In genomic region chr12:24656436-24656835, GRCm38 (mm10) we compare ENCODE assay signal across 11 mouse cellular contexts. TPM values are rescaled to one million over a fixed set of nuclear protein-coding genes. Genes with fewer than 3 reads are reported as not detected.
A peak's percentile ranks its signal among the peaks of the same experiment; 100 is the strongest.
DNase-seq lines count a peak whose midpoint lies in the region; ATAC-seq and TF ChIP-seq lines count a peak whose summit lies in the region.
"Had no signal": no experiment of that assay in that cellular context is flagged by ENCODE, and none has a peak within 500 bp of the region (broad histone marks: within the 10 kb centered on the region; RNA-seq: fewer than 3 reads in every experiment).

No protein-coding gene starts in this region.

- H3K36me3 ChIP-seq in kidney, adult 2 months (ENCODE audit: control insufficient read depth, insufficient read depth, low read length) = no peaks in the 10 kb centered on the region
- peaks cover 73% of the 10 kb centered on the region for H3K36me3 ChIP-seq in kidney, embryonic 15.5 days
- peaks cover 57% of the 10 kb centered on the region for H3K36me3 ChIP-seq in embryonic facial prominence, embryonic 15.5 days
- peaks cover 18% of the 10 kb centered on the region for H3K36me3 ChIP-seq in hindbrain, embryonic 15.5 days
- H3K36me3 ChIP-seq in midbrain, embryonic 14.5 days (ENCODE audit: control insufficient read depth, insufficient read depth, low read length) = peaks cover 51% of the 10 kb centered on the region

- H3K9ac ChIP-seq in kidney, embryonic 15.5 days = no peak overlapping the region
- H3K9ac ChIP-seq in embryonic facial prominence, embryonic 15.5 days = no peak overlapping the region
- H3K9ac ChIP-seq in hindbrain, embryonic 15.5 days = no peak overlapping the region
- peak overlapping the region; percentile 47 for H3K9ac ChIP-seq in midbrain, embryonic 14.5 days (replicated peaks; ENCODE audit: low read length)

- no peak overlapping the region for H3K27ac ChIP-seq in kidney, adult 2 months (ENCODE audit: insufficient read depth, low read depth, low read length)
- H3K27ac ChIP-seq in kidney, embryonic 15.5 days = no peak overlapping the region
- H3K27ac ChIP-seq in embryonic facial prominence, embryonic 15.5 days (replicated peaks) = no peak overlapping the region
- no peak overlapping the region for H3K27ac ChIP-seq in hindbrain, embryonic 15.5 days (replicated peaks)
- no peak overlapping the region; the same call in 1 of the 2 replicates for H3K27ac ChIP-seq in midbrain, embryonic 14.5 days (replicated peaks; ENCODE audit: low read depth, low read length)

- no peak for TF ChIP-seq POLR2A in kidney, adult 2 months (IDR thresholded peaks at IDR 0.05; ENCODE audit: low read depth, low read length)

- 44% methylated on average over 3 of the region's 3 CpGs for WGBS in kidney, adult 2 months
- 85% methylated on average over 3 of the region's 3 CpGs for WGBS in kidney, embryonic 15.5 days
- WGBS in embryonic facial prominence, embryonic 15.5 days = 49% methylated on average over 3 of the region's 3 CpGs
- WGBS in hindbrain, embryonic 15.5 days = 56% methylated on average over 3 of the region's 3 CpGs
- 72% methylated on average over 3 of the region's 3 CpGs for WGBS in midbrain, embryonic 14.5 days

- H3K4me2 ChIP-seq in kidney, embryonic 15.5 days = no peak overlapping the region
- H3K4me2 ChIP-seq in embryonic facial prominence, embryonic 15.5 days (replicated peaks) = 0 out of 2 replicates have a peak overlapping the region, but pooled peaks have one; percentile 0
- H3K4me2 ChIP-seq in hindbrain, embryonic 15.5 days = peak overlapping the region; percentile 23; the same call in 1 of the 2 replicates
- H3K4me2 ChIP-seq in midbrain, embryonic 14.5 days (ENCODE audit: low read length) = peak overlapping the region; percentile 41

- no peaks in the 10 kb centered on the region for H3K27me3 ChIP-seq in kidney, adult 2 months (replicated peaks; ENCODE audit: control insufficient read depth, insufficient read depth, low read length)
- H3K27me3 ChIP-seq in kidney, embryonic 15.5 days = no peaks in the 10 kb centered on the region
- H3K27me3 ChIP-seq in embryonic facial prominence, embryonic 15.5 days = no peaks in the 10 kb centered on the region
- no peaks in the 10 kb centered on the region for H3K27me3 ChIP-seq in hindbrain, embryonic 15.5 days
- no peaks in the 10 kb centered on the region for H3K27me3 ChIP-seq in midbrain, embryonic 14.5 days (ENCODE audit: control insufficient read depth, insufficient read depth, low read length)

- H3K9me3 ChIP-seq in kidney, embryonic 15.5 days (replicated peaks) = no peaks in the 10 kb centered on the region
- no peaks in the 10 kb centered on the region for H3K9me3 ChIP-seq in embryonic facial prominence, embryonic 15.5 days (replicated peaks)
- no peaks in the 10 kb centered on the region for H3K9me3 ChIP-seq in hindbrain, embryonic 15.5 days
- H3K9me3 ChIP-seq in midbrain, embryonic 14.5 days (ENCODE audit: control insufficient read depth, low read length) = no peaks in the 10 kb centered on the region

- DNase-seq in kidney, adult 2 months = peak; percentile 63
- no peak for DNase-seq in midbrain, embryonic 14.5 days
- DNase-seq in adrenal gland, postnatal 14 days = no peak
- no peak for DNase-seq in layer of hippocampus, postnatal 10 days (ENCODE audit: low spot score in 2 of 2)
- DNase-seq: cerebellum, postnatal 25 days; heart, adult 11 months; lung, postnatal 4 days; right cerebral cortex, postnatal 4 days had no signal

- TF ChIP-seq CTCF in kidney, adult 2 months (conservative IDR thresholded peaks at IDR 0.05; ENCODE audit: insufficient read depth, insufficient read length, low read depth, low read length) = peak; percentile 42

- peaks cover 24% of the 10 kb centered on the region for H3K4me1 ChIP-seq in kidney, adult 2 months (ENCODE audit: control insufficient read depth, insufficient read depth, low read length)
- H3K4me1 ChIP-seq in kidney, embryonic 15.5 days = peaks cover 42% of the 10 kb centered on the region
- H3K4me1 ChIP-seq in embryonic facial prominence, embryonic 15.5 days = peaks cover 24% of the 10 kb centered on the region
- peaks cover 40% of the 10 kb centered on the region for H3K4me1 ChIP-seq in hindbrain, embryonic 15.5 days (replicated peaks)
- H3K4me1 ChIP-seq in midbrain, embryonic 14.5 days (ENCODE audit: control insufficient read depth, insufficient read depth, low read length) = peaks cover 34% of the 10 kb centered on the region

- no peak for ATAC-seq in kidney, embryonic 15.5 days (replicated peaks; ENCODE audit: low FRiP score)
- ATAC-seq in embryonic facial prominence, embryonic 15.5 days (ENCODE audit: insufficient number of reproducible peaks, low FRiP score, low TSS enrichment, low read depth) = no peak
- no peak for ATAC-seq in hindbrain, embryonic 15.5 days (ENCODE audit: low FRiP score, low read depth)
- ATAC-seq in midbrain, embryonic 14.5 days (ENCODE audit: low FRiP score, low TSS enrichment) = no peak

- no peak overlapping the region for H3K4me3 ChIP-seq in kidney, adult 2 months (ENCODE audit: insufficient read depth, low read depth, low read length)
- H3K4me3 ChIP-seq in kidney, embryonic 15.5 days (replicated peaks) = no peak overlapping the region
- H3K4me3 ChIP-seq in embryonic facial prominence, embryonic 15.5 days (replicated peaks) = no peak overlapping the region
- H3K4me3 ChIP-seq in hindbrain, embryonic 15.5 days = peak overlapping the region; percentile 5; the same call in 1 of the 2 replicates
- H3K4me3 ChIP-seq in midbrain, embryonic 14.5 days (replicated peaks; ENCODE audit: low read depth, low read length) = 0 out of 2 replicates have a peak overlapping the region, but pooled peaks have one; percentile 7

RNA-seq across cellular contexts. Expression of gene Klf11, which starts 5.4 kb away (rescaled TPM):
- 8.4 and 8.5 TPM in 2 replicates for polyA plus RNA-seq in kidney, adult 2 months (2012; rRNA removed)
- polyA plus RNA-seq in kidney, embryonic 15.5 days (2015; fragmentation: Nextera tagmentation; extraction: Ambion mirVana) = 12.4 and 13.2 TPM in 2 replicates
- 13.0 and 13.1 TPM in 2 replicates for polyA plus RNA-seq in embryonic facial prominence, embryonic 15.5 days (2015; fragmentation: Nextera tagmentation; extraction: Ambion mirVana)
- polyA plus RNA-seq in hindbrain, embryonic 15.5 days (2015; fragmentation: Nextera tagmentation; extraction: Ambion mirVana) = 14.3 TPM in 2 replicates
- 15.9 and 21.9 TPM in 2 replicates for polyA plus RNA-seq in midbrain, embryonic 14.5 days (2014; fragmentation: Nextera tagmentation; extraction: Ambion mirVana)
- total RNA-seq in adrenal gland, postnatal 14 days (2021) = 13.7 and 17.3 TPM in 2 replicates
- total RNA-seq in layer of hippocampus, postnatal 10 days (2021) = 1 to 10 TPM; 7.4 to 8.3 TPM

RNA-seq across cellular contexts. Expression of gene Cys1, which starts 25.2 kb away (rescaled TPM):
- polyA plus RNA-seq in kidney, adult 2 months (2012; rRNA removed) = 71.1 and 93.2 TPM in 2 replicates
- 10.8 and 11.9 TPM in 2 replicates for polyA plus RNA-seq in kidney, embryonic 15.5 days (2015; fragmentation: Nextera tagmentation; extraction: Ambion mirVana)
- 6.2 and 6.5 TPM in 2 replicates for polyA plus RNA-seq in embryonic facial prominence, embryonic 15.5 days (2015; fragmentation: Nextera tagmentation; extraction: Ambion mirVana)
- polyA plus RNA-seq in hindbrain, embryonic 15.5 days (2015; fragmentation: Nextera tagmentation; extraction: Ambion mirVana) = 1.3 and 1.6 TPM in 2 replicates
- polyA plus RNA-seq in midbrain, embryonic 14.5 days (2014; fragmentation: Nextera tagmentation; extraction: Ambion mirVana) = 1.4 and 1.8 TPM in 2 replicates
- total RNA-seq in adrenal gland, postnatal 14 days (2021) = 3.5 and 3.9 TPM in 2 replicates
- 10 to 100 TPM; 10.3 to 12.5 TPM for total RNA-seq in layer of hippocampus, postnatal 10 days (2021)

RNA-seq across cellular contexts. Expression of gene Rrm2, which starts 51.6 kb away (rescaled TPM):
- polyA plus RNA-seq in kidney, adult 2 months (2012; rRNA removed) = 1.3 and 1.6 TPM in 2 replicates
- 246 and 248 TPM in 2 replicates for polyA plus RNA-seq in kidney, embryonic 15.5 days (2015; fragmentation: Nextera tagmentation; extraction: Ambion mirVana)
- 142 and 158 TPM in 2 replicates for polyA plus RNA-seq in embryonic facial prominence, embryonic 15.5 days (2015; fragmentation: Nextera tagmentation; extraction: Ambion mirVana)
- polyA plus RNA-seq in hindbrain, embryonic 15.5 days (2015; fragmentation: Nextera tagmentation; extraction: Ambion mirVana) = 64.0 and 73.5 TPM in 2 replicates
- 38.8 and 62.6 TPM in 2 replicates for polyA plus RNA-seq in midbrain, embryonic 14.5 days (2014; fragmentation: Nextera tagmentation; extraction: Ambion mirVana)
- total RNA-seq in adrenal gland, postnatal 14 days (2021) = 42.1 and 56.4 TPM in 2 replicates
- total RNA-seq in layer of hippocampus, postnatal 10 days (2021) = 10 to 100 TPM; 12.4 to 15.1 TPM

Comparison
In these comparisons a context has a peak if more than half of its experiments do, and no peak if none do; other contexts are left out.
1. RNA of gene Rrm2, which starts 51.6 kb away (polyA plus RNA-seq): 246 to 248 TPM in kidney, embryonic 15.5 days, 142 to 158 TPM in embryonic facial prominence, embryonic 15.5 days, 64.0 to 73.5 TPM in hindbrain, embryonic 15.5 days and 38.8 to 62.6 TPM in midbrain, embryonic 14.5 days; 1.3 to 1.6 TPM in kidney, adult 2 months; every median in the first group is over 10 times any median in the second.
2. H3K4me3 ChIP-seq: peak in hindbrain, embryonic 15.5 days (single experiment) and midbrain, embryonic 14.5 days (single experiment); none in kidney, adult 2 months (single experiment), kidney, embryonic 15.5 days (single experiment) and embryonic facial prominence, embryonic 15.5 days (single experiment).